Mouse (Mus musculus) ES-Bruce4 (cell line): ENCODE results near the gene Mvb12b.

Experiments
- CTCF ChIP-seq: IDR thresholded peaks from one replicate; pipeline ENCODE4 v1.8.1; 2011; ENCODE audit warnings: low read depth, low read length
- POLR2A ChIP-seq: IDR thresholded peaks from one replicate; pipeline ENCODE4 v1.8.1; 2011; ENCODE audit warnings: low read length; ENCODE audit not compliant: insufficient read depth

DNA sequence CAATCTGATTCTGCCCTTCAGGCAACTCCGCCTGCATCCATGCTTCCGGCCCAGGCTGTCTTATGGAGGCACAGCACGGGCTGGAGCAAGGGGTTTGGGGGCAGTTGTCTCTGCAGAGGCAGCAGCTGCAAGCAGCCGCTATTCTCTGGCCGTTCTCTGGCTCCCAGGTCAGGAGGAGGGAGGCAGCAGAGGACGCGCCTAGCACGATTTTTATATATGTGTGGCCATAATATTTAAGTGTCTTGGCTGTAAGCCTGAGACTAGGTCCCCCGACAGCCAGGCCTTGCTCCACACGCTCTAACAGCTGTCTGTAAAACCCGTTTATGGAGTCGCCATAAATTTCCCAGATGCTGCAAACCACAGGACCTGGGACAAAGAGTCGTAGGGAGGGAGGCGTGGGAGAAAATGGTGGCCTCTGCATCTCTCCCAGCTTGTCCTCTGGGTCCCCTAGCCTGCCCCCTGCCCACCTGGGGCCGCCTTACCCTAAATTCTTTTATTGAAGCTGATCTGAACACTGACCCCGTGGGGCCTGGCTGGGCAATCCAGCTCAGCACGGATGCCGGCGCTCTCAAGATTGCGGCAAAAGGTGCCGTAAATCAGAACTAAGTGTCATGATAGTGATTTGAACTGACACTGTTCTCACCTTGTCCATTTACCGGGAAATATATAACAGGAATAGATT, 32.3 kb upstream of the Mvb12b start:
- no peak for TF ChIP-seq POLR2A
- no peak for TF ChIP-seq CTCF
